Mouse (Mus musculus) layer of hippocampus, postnatal 14 days (tissue): ENCODE measurements at regions not wholly inside any gene's neighbourhood (a gene's known extent, or its start where the extent isn't known, plus 50 kb on each side); places are given as distances from the start of the nearest gene placed in this dataset.

Experiments
- DNase-seq, 2 experiments: peaks; one replicate each; pipeline ENCODE4 v3.0.0; 2021 to 2022; ENCODE audit warnings: low spot score in 2 of 2, mixed read lengths in 1 of 2

DNA sequence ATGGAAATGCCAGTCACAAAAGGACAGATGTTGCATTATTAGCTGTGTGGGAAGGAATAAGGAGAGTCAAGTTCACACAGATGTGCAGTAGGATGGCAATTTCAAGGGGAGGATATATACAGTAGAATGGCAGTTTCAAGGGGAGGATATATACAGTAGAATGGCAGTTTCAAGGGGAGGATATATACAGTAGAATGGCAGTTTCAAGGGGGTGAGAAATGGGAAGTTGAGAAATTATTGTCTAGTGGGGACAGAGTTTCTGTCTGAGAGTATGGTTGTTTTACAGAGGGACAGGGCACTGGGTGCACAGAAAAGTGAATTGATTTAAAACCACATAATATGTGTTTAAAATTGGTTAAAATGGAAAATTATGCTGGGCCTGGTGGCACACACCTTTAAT lies 54.8 kb upstream of the Scel start:
- no peak for DNase-seq

- peak in 1 of 2 experiments; percentile 49 for DNase-seq
Measured at GRCm38 (mm10) chr14:103456106-103456505, 57.0 kb upstream of the Scel start.

GRCm38 (mm10) chr14:103450756-103451155 lies 62.4 kb upstream of the Scel start:
- no peak for DNase-seq

DNA sequence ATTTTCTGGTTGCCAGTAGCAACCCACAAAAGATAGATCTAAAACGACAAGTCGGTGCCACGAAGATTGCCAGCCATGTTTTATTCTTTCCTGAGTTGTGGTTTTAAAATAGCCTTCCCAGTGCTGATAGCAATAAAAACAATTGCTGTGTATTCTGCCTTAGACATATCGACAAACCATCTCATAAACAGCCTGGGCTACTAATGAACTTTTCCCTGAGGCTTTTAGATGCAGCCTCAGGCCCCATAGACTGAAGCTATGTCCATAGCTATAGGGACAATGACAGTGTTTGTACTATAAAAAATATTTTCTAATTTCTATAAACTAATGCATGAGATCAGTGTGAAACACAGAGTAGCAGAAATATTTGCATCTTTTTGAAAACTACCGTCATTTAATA lies 63.7 kb upstream of the Scel start:
- DNase-seq = no peak

DNA sequence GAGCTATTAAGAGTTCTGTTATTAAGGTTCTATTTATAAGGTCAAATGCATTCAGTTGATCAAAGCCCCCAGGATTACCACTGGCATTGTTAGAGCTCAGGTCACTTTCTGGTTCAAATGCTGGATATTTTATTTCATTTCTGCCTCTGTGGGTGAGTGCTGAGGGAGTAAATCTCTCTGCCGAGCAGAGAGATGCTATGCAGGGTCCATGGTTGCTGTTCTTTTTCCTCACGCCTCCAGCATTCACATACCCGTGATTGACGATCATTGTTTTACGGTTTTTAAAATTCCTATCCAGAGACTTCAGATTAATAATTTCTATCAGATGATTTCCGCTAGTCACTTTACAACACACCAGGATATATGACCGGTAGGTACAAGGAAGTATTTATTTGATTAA lies 64.1 kb upstream of the Scel start:
- DNase-seq = no peak

DNA sequence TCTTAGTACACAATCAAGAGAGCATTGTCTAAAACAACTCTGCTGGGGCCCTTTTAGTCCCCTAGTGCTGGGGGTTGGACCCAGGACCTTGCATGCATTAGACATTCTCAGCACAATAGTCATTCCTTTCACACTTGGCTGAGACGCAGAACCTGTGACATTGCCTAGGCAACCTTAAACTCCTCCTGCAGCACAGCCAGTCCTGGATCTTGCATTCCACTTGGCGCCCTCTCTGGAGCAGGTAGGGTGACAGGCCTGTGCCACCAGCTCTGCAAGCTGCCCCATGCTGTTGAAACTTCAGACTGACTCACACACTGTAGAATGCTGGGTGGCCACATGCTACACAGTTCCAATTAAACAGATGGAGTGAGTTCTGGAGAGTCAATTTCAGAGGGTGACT lies 66.5 kb upstream of the Scel start:
- DNase-seq = peak in 1 of 2 experiments; percentile 44

- no peak for DNase-seq
Measured at GRCm38 (mm10) chr14:103441454-103442065, 71.6 kb upstream of the Scel start.

GRCm38 (mm10) chr14:103440243-103440642 lies 72.9 kb upstream of the Scel start:
- DNase-seq = peak in 1 of 2 experiments; percentile 39

DNA sequence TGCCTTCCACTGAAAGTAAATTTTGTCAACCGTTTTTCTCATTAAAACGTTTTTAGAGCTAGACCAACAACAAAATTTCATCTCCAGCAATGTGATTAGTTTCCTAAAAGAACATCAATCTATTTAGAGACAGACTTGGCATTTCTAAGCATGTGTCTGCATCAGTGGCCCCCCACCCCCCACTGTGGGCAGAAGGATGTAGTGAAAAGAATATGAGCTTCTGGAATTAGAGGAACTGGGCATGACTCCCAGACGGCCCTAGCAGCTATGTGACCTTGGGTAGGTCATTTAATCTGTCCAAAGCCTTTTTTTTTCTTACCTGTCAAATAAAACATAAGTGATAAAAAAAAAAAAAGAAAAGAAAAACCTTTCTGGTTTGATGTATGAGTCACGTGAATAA lies 78.9 kb upstream of the Scel start:
- no peak for DNase-seq

DNA sequence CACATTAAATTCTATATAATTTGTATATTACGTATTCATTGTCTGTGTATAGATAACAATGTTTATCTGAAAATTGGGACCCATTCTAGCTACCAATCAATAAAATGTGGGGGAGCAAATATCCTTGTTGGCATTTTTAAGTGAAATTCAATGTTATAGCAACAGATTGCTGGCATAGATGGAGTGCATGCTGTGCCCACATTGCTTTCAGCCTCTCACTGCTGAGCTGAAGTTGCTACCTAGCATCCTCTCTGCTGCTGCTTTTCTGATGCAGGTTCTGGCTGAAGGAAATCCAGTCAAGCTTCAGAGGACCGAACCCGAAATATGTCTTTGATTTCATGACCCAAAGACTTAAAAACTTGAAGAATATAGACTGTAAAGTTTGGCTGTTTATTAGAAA lies 80.0 kb upstream of the Scel start:
- peak in 1 of 2 experiments; percentile 30 for DNase-seq

GRCm38 (mm10) chr14:103427873-103428272 lies 81.3 kb upstream of the Mycbp2 start:
- DNase-seq = no peak

GRCm38 (mm10) chr14:103421305-103421822 lies 74.8 kb upstream of the Mycbp2 start:
- DNase-seq = peak in 1 of 2 experiments; percentile 19

GRCm38 (mm10) chr14:103417110-103418061 lies 70.8 kb upstream of the Mycbp2 start:
- no peak for DNase-seq

DNA sequence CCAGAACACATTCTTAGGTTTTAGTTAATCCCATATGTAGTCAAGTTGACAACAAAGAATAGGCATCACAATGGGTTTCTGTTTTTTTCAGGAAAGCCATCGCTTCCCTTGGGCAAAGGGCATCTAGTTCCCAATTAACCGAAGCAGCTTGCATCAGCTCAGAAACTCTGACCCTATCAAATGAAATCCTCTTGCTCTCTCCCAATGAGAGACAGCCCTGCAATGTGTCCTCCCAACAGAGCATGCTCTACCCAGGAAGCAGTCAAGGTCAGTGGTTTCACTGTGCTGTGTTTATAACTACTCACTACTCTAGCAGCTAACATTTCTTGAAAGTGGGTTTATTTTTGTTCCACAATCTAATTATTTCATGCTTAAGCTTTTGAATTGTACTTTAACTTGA lies 58.0 kb upstream of the Mycbp2 start:
- DNase-seq = no peak

- DNase-seq = no peak
Measured at GRCm38 (mm10) chr14:103403054-103403453, 56.4 kb upstream of the Mycbp2 start.

GRCm38 (mm10) chr14:103401983-103402382 lies 55.4 kb upstream of the Mycbp2 start:
- no peak for DNase-seq

DNA sequence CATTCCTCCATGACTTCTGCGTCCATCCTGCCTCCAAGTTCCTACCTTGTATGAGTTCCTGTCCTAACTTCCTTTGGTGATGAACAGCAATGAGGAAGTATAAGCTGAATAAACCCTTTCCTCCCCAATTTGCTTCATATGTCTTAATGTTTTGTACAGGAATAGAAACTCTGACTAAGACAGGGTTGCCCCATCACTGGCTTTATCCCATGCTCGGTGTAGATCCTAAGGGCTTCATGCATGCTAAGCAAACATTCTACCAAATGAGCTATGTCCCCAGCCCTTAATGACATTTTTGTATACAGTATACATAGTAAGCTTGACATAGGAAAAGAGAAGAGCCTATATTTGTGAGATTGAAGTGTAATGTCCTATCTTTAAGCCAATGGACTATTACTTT lies 54.7 kb upstream of the Mycbp2 start:
- DNase-seq = no peak

GRCm38 (mm10) chr14:103398401-103398800 lies 51.8 kb upstream of the Mycbp2 start:
- DNase-seq = no peak
